Mouse (Mus musculus) midbrain, postnatal 0 days (tissue): ENCODE results near the gene Wrap53. TPM values are rescaled to one million over a fixed set of nuclear protein-coding genes. Genes with fewer than 3 reads are reported as not detected.
"Not testable (repeated sequence)": the region's sequence is repeated elsewhere in the genome, so short reads cannot be mapped to it uniquely, and the experiment has no call there.

Source experiments
- ATAC-seq: fragments of 200-750 bp; cut with Nextera tagmentation; 2 replicates; pipeline ENCODE4 v1.8.0; 2017; ENCODE audit warnings: moderate number of reproducible peaks, mild to moderate bottlenecking, moderate TSS enrichment, moderate library complexity; ENCODE audit not compliant: low FRiP score
- DNase-seq: peaks from one replicate; pipeline ENCODE4 v3.0.0-alpha.2; 2015; ENCODE audit warnings: low spot score
- H3K27ac ChIP-seq: fragments of 300-500 bp; sonication (generic); 2 replicates; pipeline ENCODE4 v1.5.1; 2014; ENCODE audit warnings: low read depth, mild to moderate bottlenecking, low read length, mixed read lengths
- H3K27me3 ChIP-seq: fragments of 300-500 bp; sonication (generic); 2 replicates; pipeline ENCODE4 v1.6.1; 2014; ENCODE audit warnings: low read length, control low read depth, mixed read lengths; ENCODE audit not compliant: insufficient read depth
- H3K36me3 ChIP-seq: fragments of 300-500 bp; sonication (generic); 2 replicates; pipeline ENCODE4 v1.6.1; 2014; ENCODE audit warnings: low read length, control low read depth, mixed read lengths; ENCODE audit not compliant: insufficient read depth
- H3K4me1 ChIP-seq: fragments of 300-500 bp; sonication (generic); 2 replicates; pipeline ENCODE4 v1.6.1; 2014; ENCODE audit warnings: mild to moderate bottlenecking, control low read depth, antibody characterized with exemption, low read length, mixed read lengths; ENCODE audit not compliant: insufficient read depth
- H3K4me2 ChIP-seq: fragments of 300-500 bp; sonication (generic); 2 replicates; pipeline ENCODE4 v1.6.1; 2014; ENCODE audit warnings: low read depth, mild to moderate bottlenecking, low read length, mixed read lengths; ENCODE audit not compliant: poor library complexity, severe bottlenecking
- H3K4me3 ChIP-seq: fragments of 300-500 bp; sonication (generic); 2 replicates; pipeline ENCODE4 v1.5.1; 2014; ENCODE audit warnings: low read depth, mild to moderate bottlenecking, low read length, moderate library complexity
- H3K9ac ChIP-seq: fragments of 300-500 bp; sonication (generic); replicated peaks from 2 replicates; pipeline ENCODE4 v1.6.1; 2014; ENCODE audit warnings: mild to moderate bottlenecking, low read length, moderate library complexity, mixed read lengths; ENCODE audit not compliant: poor library complexity, severe bottlenecking
- H3K9me3 ChIP-seq: fragments of 300-500 bp; sonication (generic); 2 replicates; pipeline ENCODE4 v1.6.1; 2016; ENCODE audit warnings: low read length, control low read depth
- CTCF ChIP-seq: IDR thresholded peaks from 2 replicates; pipeline ENCODE4 v1.5.1; 2016; ENCODE audit warnings: antibody characterized with exemption, mild to moderate bottlenecking
- WGBS: fragments of 180-500 bp; shearing (Covaris S2); extraction: QIAGEN DNeasy Blood & Tissue Kit; methylation state at CpG from one replicate; pipeline ENCODE4 v1.1.7; 2014; 5-methylcytosine and 5-hydroxymethylcytosine counted together
- polyA plus RNA-seq: library from polyadenylated mRNA; unstranded; fragments of >200 nt; fragmentation: Nextera tagmentation; extraction: Ambion mirVana; gene quantifications from 2 replicates; pipeline ENCODE4 v1.2.1, GENCODE M21; 2015
- total RNA-seq: library from RNA; depleted of rRNA; stranded (reverse); fragments of >200 nt; gene quantifications from 2 replicates; pipeline ENCODE4 v1.2.3, GENCODE M21; 2014

The Wrap53 gene
- total and polyA plus RNA-seq, 2 experiments from 2014 or later = 14.2 to 15.7 TPM

GRCm38 (mm10) chr11:69546423-69547053, 33.5 kb downstream of the Wrap53 start:
- peak overlapping the region; percentile 42 for H3K4me3 ChIP-seq
- no peaks in the 10 kb centered on the region for H3K9me3 ChIP-seq
- peaks cover 19% of the 10 kb centered on the region for H3K4me1 ChIP-seq
- H3K9ac ChIP-seq = peak overlapping the region; percentile 63
- H3K27me3 ChIP-seq = no peaks in the 10 kb centered on the region
- WGBS = under 1% methylated on average over 44 of the region's 44 CpGs
- peak; percentile 74 for TF ChIP-seq CTCF
- H3K36me3 ChIP-seq = no peaks in the 10 kb centered on the region
- ATAC-seq (peak; percentile 87), DNase-seq (peak; percentile 94)
- H3K27ac ChIP-seq = peak overlapping the region; percentile 86
- H3K4me2 ChIP-seq = peak overlapping the region; percentile 71

GRCm38 (mm10) chr11:69545957-69546356, 34.1 kb downstream of the Wrap53 start:
- Histone ChIP-seq H3K9me3 (no peaks in the 10 kb centered on the region), H3K4me1 (peaks cover 19% of the 10 kb centered on the region), H3K27me3 (no peaks in the 10 kb centered on the region), H3K36me3 (no peaks in the 10 kb centered on the region), H3K4me2 (peak overlapping the region; percentile 71), H3K27ac (peak overlapping the region; percentile 86), H3K9ac (peak overlapping the region; percentile 63), H3K4me3 (peak overlapping the region; percentile 42)
- WGBS = 6% methylated on average over 7 of the region's 7 CpGs
- DNase-seq = peak; percentile 51
- TF ChIP-seq CTCF = 0 out of 2 replicates have a peak, but pooled peaks have one; percentile 8
- ATAC-seq = no peak

- Histone ChIP-seq H3K36me3 (no peaks in the 10 kb centered on the region), H3K4me2 (0 out of 2 replicates have a peak overlapping the region, but pooled peaks have one; percentile 3), H3K4me1 (peaks cover 14% of the 10 kb centered on the region), H3K4me3 (no peak overlapping the region), H3K9ac (peak overlapping the region; percentile 24; the same call in 1 of the 2 replicates), H3K9me3 (no peaks in the 10 kb centered on the region), H3K27me3 (no peaks in the 10 kb centered on the region), H3K27ac (peak overlapping the region; percentile 63)
- DNase-seq = peak; percentile 51
- TF ChIP-seq CTCF = no peak
- no peak for ATAC-seq
- 5% methylated on average over 3 of the region's 3 CpGs for WGBS
Observed at GRCm38 (mm10) chr11:69543598-69543997, 36.5 kb downstream of the Wrap53 start.

GRCm38 (mm10) chr11:69541741-69542140, 38.3 kb downstream of the Wrap53 start:
- H3K27me3 ChIP-seq, H3K9me3 ChIP-seq, H3K4me1 ChIP-seq, H3K4me3 ChIP-seq, H3K9ac ChIP-seq, ATAC-seq, H3K36me3 ChIP-seq, DNase-seq, H3K27ac ChIP-seq, H3K4me2 ChIP-seq: not testable (repeated sequence)
- 77% methylated on average over 1 of the region's 3 CpGs for WGBS

- Histone ChIP-seq H3K27ac (no peak overlapping the region), H3K9me3 (no peaks in the 10 kb centered on the region), H3K4me2 (no peak overlapping the region), H3K9ac (no peak overlapping the region), H3K36me3 (no peaks in the 10 kb centered on the region), H3K4me1 (no peaks in the 10 kb centered on the region), H3K27me3 (no peaks in the 10 kb centered on the region), H3K4me3 (no peak overlapping the region)
- DNase-seq (no peak), ATAC-seq (no peak)
- 88% methylated on average over 2 of the region's 2 CpGs for WGBS
- TF ChIP-seq CTCF = no peak
Observed at GRCm38 (mm10) chr11:69540700-69541099, 39.4 kb downstream of the Wrap53 start.

- 70% methylated on average over 1 of the region's 1 CpGs for whole genome bisulfite sequencing
Observed at GRCm38 (mm10) chr11:69534990-69535389, 45.1 kb downstream of the Wrap53 start.

More at GRCm38 (mm10) chr11:69534990-69535389, 45.1 kb downstream of the Wrap53 start:
- H3K9me3 ChIP-seq = no peaks in the 10 kb centered on the region
- no peaks in the 10 kb centered on the region for H3K27me3 ChIP-seq
- H3K9ac ChIP-seq = no peak overlapping the region
- no peak overlapping the region for H3K4me3 ChIP-seq
- no peak overlapping the region for H3K4me2 ChIP-seq
- DNase-seq = no peak
- H3K4me1 ChIP-seq = no peaks in the 10 kb centered on the region
- H3K36me3 ChIP-seq = no peaks in the 10 kb centered on the region
- TF ChIP-seq CTCF = peak; percentile 39
- no peak overlapping the region for H3K27ac ChIP-seq
- ATAC-seq = no peak
